Mouse (Mus musculus) forebrain, embryonic 15.5 days (tissue): Measurements from ENCODE around the gene Vwa3b. TPM values are rescaled to one million over a fixed set of nuclear protein-coding genes. Genes with fewer than 3 reads are reported as not detected.

Source experiments
- ATAC-seq: fragments of 200-750 bp; cut with Nextera tagmentation; replicated peaks from 2 replicates; pipeline ENCODE4 v1.8.0; 2017; ENCODE audit warnings: mild to moderate bottlenecking, moderate TSS enrichment, moderate library complexity
- H3K27ac ChIP-seq: fragments of 300-500 bp; sonication (generic); replicated peaks from 2 replicates; pipeline ENCODE4 v1.5.1; 2015; ENCODE audit warnings: mild to moderate bottlenecking, inconsistent platforms
- H3K27me3 ChIP-seq: fragments of 300-500 bp; sonication (generic); 2 replicates; pipeline ENCODE4 v1.6.1; 2015; ENCODE audit warnings: inconsistent platforms
- H3K36me3 ChIP-seq: fragments of 300-500 bp; sonication (generic); 2 replicates; pipeline ENCODE4 v1.6.1; 2015; ENCODE audit warnings: mild to moderate bottlenecking, inconsistent platforms
- H3K4me1 ChIP-seq: fragments of 300-500 bp; sonication (generic); 2 replicates; pipeline ENCODE4 v1.6.1; 2015; ENCODE audit warnings: inconsistent platforms
- H3K4me2 ChIP-seq: fragments of 300-500 bp; sonication (generic); replicated peaks from 2 replicates; pipeline ENCODE4 v1.6.1; 2015; ENCODE audit warnings: mild to moderate bottlenecking, inconsistent platforms
- H3K4me3 ChIP-seq: fragments of 300-500 bp; sonication (generic); 2 replicates; pipeline ENCODE4 v1.5.1; 2015; ENCODE audit warnings: mild to moderate bottlenecking, inconsistent platforms
- H3K9ac ChIP-seq: fragments of 300-500 bp; sonication (generic); replicated peaks from 2 replicates; pipeline ENCODE4 v1.6.1; 2015; ENCODE audit warnings: mild to moderate bottlenecking, inconsistent platforms
- H3K9me3 ChIP-seq: fragments of 300-500 bp; sonication (generic); 2 replicates; pipeline ENCODE4 v1.6.1; 2016; ENCODE audit warnings: inconsistent platforms
- WGBS: fragments of 180-500 bp; shearing (Covaris S2); methylation state at CpG from one replicate; pipeline ENCODE4 v1.1.7; 2015; ENCODE audit warnings: mixed read lengths; 5-methylcytosine and 5-hydroxymethylcytosine counted together
- polyA plus RNA-seq: library from polyadenylated mRNA; unstranded; fragments of >200 nt; fragmentation: Nextera tagmentation; extraction: Ambion mirVana; gene quantifications from 2 replicates; pipeline ENCODE4 v1.2.1, GENCODE M21; 2015

Vwa3b gene
- 1.0 and 1.4 TPM in 2 replicates for polyA plus RNA-seq

DNA sequence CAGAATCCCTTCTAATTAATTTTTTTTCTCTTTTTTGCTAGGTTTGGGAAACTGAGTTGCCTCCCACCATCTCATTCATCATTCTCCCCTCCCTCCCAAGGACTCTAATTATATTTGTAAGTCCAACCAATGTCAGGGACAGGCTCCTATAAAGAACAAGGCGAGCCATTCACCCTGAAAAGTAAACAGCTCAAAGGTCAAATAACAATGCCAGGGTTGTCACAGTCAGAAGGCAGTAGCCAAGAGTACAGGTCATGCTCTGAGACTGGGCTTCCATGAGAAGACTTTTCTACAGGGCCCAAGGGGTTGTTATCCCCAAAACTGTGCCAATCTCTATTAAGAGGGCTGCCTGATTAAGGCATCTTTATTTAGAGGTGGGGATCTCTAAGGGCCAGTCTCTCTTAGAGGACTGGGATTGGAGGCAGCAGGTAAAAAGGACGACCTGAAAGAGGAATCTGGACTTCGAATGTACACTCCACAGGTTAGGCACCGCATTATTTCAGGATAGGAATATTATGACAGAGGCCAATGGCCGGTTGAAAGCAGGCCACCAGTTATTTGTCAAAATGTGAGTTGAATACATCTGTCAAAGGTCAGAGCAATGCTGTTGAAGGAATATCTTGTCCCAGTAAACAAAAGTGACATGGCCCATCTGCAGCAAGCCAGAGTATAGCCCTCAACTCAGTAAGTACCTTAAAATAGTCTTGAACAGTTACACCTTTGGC lies at the start of gene Vwa3b:
Vwa3b (plus strand) TSS at position 635 of the 725 bp plus-strand sequence.
- H3K4me2 ChIP-seq = no peak within 1 kb of the TSS
- H3K27ac ChIP-seq = no peak within 1 kb of the TSS
- H3K9ac ChIP-seq = no peak within 1 kb of the TSS
- no peaks in the 10 kb centered on the region for H3K27me3 ChIP-seq
- no peak within 1 kb of the TSS for H3K4me3 ChIP-seq
- no peaks in the 10 kb centered on the region for H3K36me3 ChIP-seq
- ATAC-seq = no peak
- 78% methylated on average over 5 of the region's 5 CpGs for WGBS
- H3K4me1 ChIP-seq = peaks cover 8% of the 10 kb centered on the region; the same call in 1 of the 2 replicates
- H3K9me3 ChIP-seq = no peaks in the 10 kb centered on the region

DNA sequence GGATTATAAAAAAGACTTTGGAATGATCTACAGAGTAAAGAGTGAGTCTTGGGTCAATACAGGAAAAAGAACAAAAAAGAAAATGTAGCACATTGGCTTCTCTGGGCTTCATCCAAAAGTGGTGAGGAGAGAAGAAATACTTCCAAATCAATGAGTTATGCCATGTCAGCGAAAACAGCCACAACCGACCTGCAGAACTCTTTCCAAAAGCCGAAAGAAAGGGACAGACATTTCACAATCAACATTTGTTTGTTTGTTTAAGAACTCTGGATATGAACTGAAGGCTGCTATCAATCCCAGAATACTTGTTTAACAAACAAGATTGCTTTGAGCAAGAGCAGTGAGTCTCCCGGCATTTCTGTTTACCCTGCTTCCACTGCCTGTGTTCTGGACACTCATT lies 49.6 kb upstream of the Vwa3b start:
- Histone ChIP-seq H3K9ac (no peak overlapping the region), H3K27me3 (no peaks in the 10 kb centered on the region), H3K4me2 (no peak overlapping the region), H3K27ac (no peak overlapping the region), H3K4me3 (no peak overlapping the region), H3K36me3 (no peaks in the 10 kb centered on the region), H3K9me3 (no peaks in the 10 kb centered on the region), H3K4me1 (no peaks in the 10 kb centered on the region)
- WGBS = 90% methylated on average over 4 of the region's 4 CpGs
- no peak for ATAC-seq

DNA sequence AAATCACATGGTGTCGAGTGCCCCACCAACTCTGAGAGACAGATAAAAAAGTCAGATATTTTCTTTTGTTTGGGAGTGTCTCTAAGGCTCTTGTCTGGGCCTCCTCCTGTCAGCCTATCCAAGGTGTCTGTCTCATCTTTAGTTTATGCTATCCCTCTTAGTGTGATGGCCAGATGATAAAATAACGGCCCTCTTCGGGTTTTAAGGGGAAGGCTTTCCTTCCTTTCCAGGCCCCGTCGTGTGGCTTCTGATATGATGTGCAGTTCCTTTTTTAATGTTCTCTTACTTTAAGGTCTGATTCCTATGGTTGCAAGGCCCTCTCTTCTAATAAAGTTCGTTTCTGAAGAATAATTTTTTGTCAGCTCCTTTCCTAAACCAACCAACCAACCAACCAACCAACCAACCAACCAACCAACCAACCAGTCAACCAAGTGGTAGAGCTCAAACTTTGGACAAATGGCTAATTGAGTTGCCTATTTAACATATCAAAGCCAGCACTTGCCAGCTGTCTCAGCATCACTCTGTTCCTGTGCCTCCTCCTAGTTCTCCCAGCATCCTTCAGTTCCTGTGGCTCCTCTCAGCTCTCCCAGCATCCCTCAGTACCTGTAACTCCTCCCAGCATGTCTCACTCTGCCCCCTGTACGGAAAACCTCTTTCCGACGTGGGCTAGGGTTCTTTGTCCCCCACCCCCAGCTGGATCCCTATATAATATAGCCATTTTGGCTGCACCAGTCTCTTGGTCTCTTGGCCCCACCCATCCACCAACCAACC lies 44.0 kb upstream of the Vwa3b start:
- 95% methylated on average over 9 of the region's 9 CpGs for WGBS
- Histone ChIP-seq H3K9ac (no peak overlapping the region), H3K9me3 (no peaks in the 10 kb centered on the region), H3K27ac (no peak overlapping the region), H3K36me3 (no peaks in the 10 kb centered on the region), H3K4me2 (no peak overlapping the region), H3K4me1 (peaks cover 4% of the 10 kb centered on the region; the same call in 1 of the 2 replicates), H3K4me3 (no peak overlapping the region), H3K27me3 (no peaks in the 10 kb centered on the region)
- no peak for ATAC-seq

DNA sequence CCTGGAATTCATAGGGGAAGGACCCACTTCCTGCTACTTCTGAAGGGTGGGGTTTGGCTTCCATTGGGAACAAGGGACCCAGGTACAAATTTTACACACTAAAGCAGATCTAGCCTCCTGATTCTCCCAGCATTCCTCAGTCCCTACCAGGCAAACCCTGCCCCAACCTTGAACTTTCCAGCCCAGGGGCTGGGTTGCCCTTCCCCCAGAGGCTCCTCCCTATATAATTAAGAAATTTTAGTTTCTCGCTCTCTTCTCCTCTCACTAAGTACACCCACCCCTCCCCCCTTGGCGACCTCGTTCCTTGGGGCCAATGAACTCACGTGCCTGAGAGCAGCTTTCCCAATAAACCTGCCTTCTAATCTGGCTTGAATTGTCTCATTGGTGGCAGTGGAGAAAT lies 42.6 kb upstream of the Vwa3b start:
- H3K9ac ChIP-seq = no peak overlapping the region
- ATAC-seq = no peak
- H3K36me3 ChIP-seq = no peaks in the 10 kb centered on the region
- H3K4me3 ChIP-seq = no peak overlapping the region
- no peak overlapping the region for H3K4me2 ChIP-seq
- no peak overlapping the region for H3K27ac ChIP-seq
- no peaks in the 10 kb centered on the region for H3K27me3 ChIP-seq
- WGBS = 22% methylated on average over 4 of the region's 4 CpGs
- H3K9me3 ChIP-seq = no peaks in the 10 kb centered on the region
- peaks cover 4% of the 10 kb centered on the region; the same call in 1 of the 2 replicates for H3K4me1 ChIP-seq

DNA sequence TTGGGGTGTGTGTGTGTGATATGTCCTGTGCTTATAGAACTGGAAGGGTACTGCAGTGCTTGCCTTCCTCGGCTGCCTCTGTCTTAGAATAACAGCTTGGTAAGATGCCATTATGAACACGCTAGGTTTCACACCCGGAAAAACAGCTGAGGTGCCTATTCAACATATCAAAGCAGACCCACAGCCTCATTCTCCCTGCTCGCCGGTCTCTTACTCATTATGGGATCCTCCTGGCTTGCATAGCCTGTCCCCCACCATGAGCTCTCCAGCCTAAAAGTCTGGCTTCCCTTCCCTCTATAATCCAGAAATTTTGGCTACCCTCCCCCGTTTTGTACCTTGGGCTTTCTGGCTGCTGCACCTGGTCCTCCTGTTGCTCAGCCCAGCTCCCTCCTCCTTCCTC lies 42.0 kb upstream of the Vwa3b start:
- no peaks in the 10 kb centered on the region for H3K27me3 ChIP-seq
- no peak overlapping the region for H3K9ac ChIP-seq
- no peak overlapping the region for H3K4me3 ChIP-seq
- H3K9me3 ChIP-seq = no peaks in the 10 kb centered on the region
- 9% methylated on average over 6 of the region's 6 CpGs for WGBS
- H3K27ac ChIP-seq = no peak overlapping the region
- no peak for ATAC-seq
- H3K4me1 ChIP-seq = peaks cover 4% of the 10 kb centered on the region; the same call in 1 of the 2 replicates
- H3K4me2 ChIP-seq = no peak overlapping the region
- H3K36me3 ChIP-seq = no peaks in the 10 kb centered on the region

DNA sequence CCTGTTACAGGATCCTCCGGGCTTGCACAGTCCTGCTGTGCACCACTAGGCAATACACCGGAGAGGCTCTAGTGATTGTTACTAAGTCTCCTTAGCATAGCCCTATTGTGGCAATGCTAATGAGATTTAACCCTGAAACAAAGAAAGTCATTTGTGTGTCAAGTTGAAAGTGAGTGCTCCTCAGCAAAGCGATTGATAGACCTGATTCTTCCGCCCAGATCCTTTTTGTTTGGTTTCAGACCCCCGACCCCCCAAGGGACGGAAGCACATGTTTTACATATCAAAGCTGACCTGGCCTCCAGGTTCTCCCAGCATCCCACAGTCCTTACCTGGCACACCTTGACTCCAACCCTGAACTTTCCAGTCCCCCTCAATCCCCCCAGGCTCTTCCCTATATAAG lies 40.5 kb upstream of the Vwa3b start:
- Histone ChIP-seq H3K9me3 (no peaks in the 10 kb centered on the region), H3K9ac (no peak overlapping the region), H3K27me3 (no peaks in the 10 kb centered on the region), H3K4me2 (no peak overlapping the region), H3K4me1 (peaks cover 4% of the 10 kb centered on the region; the same call in 1 of the 2 replicates), H3K4me3 (no peak overlapping the region), H3K27ac (no peak overlapping the region), H3K36me3 (no peaks in the 10 kb centered on the region)
- WGBS = 13% methylated on average over 6 of the region's 6 CpGs
- ATAC-seq = no peak

DNA sequence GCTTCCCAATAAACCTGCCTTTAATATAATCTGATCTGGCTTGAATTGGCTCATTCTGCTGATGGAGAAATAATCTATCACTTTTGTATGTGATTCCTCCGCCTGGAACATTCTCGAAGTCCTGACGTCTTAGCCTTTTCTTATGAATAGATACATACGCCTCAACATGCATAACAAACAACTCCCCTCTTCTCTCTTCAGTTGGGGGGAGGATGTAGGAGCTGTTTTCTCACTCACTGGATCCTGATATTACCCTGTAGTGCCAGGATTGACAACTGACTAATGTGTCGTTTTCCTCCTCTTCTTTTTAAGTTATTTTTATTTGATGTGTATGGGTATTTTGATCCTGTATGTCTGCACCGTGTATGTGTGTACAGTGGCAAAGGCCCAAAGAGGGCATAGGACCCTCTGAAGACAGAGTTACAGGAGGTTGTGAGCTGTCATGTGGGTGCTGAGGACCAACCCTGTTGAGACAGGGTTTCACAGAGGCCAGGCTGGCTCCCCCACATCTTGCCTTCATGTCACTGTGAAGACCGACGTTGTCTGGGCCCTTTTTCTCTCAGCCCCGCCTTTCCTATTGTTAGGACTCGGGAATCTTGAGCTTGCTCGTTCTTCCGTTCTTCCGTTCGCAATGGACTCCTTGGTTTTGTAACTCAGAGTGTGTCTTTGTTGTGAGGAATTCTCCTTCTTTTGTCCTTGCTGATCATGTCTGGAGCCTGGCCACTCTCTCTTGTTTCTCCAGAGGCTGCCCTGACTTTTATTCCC lies 39.8 kb upstream of the Vwa3b start:
- ATAC-seq = no peak
- WGBS = 33% methylated on average over 14 of the region's 14 CpGs

DNA sequence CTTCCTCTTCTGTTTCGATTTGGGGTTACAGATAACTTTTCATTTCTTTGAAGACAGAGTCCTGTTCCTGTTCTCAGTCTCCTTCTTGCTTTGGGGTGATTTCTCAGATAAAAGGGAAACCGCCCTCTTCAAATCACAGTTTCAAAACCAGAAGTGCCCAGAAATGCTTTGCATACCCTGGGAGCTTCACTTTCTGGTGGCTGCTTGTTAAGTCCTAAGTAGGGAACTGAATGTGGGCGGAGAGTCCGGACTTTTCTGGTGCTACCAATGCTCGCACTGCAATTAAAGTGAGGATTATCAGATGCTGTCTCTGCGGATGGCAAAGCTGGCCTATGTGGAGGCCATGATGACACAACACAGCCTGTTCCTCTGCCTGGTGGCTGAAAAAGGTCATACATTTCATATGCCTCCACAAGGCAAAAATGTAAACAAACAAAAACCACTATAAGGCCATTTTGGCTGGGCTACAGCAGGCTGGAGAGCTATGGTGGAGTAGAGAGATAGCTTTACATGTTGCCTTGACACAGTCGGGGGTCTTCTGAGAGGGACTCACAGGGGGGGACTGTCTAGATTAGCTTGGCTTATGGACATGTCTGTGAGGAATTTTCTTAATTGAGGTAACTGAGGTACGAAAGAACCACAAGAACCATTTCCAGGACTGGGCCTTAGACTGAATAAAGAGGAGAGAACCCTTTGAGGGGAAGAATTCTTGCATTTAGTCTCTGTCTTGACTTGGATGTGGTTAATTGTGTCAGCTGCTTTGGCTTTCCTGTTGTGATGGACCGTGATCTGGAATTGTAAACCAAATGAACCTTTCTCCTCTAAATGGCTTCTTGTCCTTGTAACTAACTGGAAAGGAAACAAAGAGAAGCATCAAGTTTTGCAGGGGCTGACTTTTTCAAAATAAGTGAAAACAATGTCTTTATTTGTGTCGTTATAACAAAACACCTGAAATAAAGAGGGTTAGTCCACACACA lies 38.9 kb upstream of the Vwa3b start:
- ATAC-seq = no peak
- H3K27me3 ChIP-seq = no peaks in the 10 kb centered on the region
- no peak overlapping the region for H3K4me3 ChIP-seq
- no peak overlapping the region for H3K4me2 ChIP-seq
- H3K4me1 ChIP-seq = peaks cover 4% of the 10 kb centered on the region; the same call in 1 of the 2 replicates
- H3K9me3 ChIP-seq = no peaks in the 10 kb centered on the region
- no peak overlapping the region for H3K9ac ChIP-seq
- WGBS = 71% methylated on average over 10 of the region's 10 CpGs
- H3K27ac ChIP-seq = no peak overlapping the region
- H3K36me3 ChIP-seq = no peaks in the 10 kb centered on the region

More for the DNA sequence above, 39.8 kb upstream of the Vwa3b start:
- Histone ChIP-seq H3K9ac (no peak overlapping the region), H3K27me3 (no peaks in the 10 kb centered on the region), H3K4me3 (no peak overlapping the region), H3K4me1 (peaks cover 4% of the 10 kb centered on the region; the same call in 1 of the 2 replicates), H3K4me2 (no peak overlapping the region), H3K36me3 (no peaks in the 10 kb centered on the region), H3K9me3 (no peaks in the 10 kb centered on the region), H3K27ac (no peak overlapping the region)

DNA sequence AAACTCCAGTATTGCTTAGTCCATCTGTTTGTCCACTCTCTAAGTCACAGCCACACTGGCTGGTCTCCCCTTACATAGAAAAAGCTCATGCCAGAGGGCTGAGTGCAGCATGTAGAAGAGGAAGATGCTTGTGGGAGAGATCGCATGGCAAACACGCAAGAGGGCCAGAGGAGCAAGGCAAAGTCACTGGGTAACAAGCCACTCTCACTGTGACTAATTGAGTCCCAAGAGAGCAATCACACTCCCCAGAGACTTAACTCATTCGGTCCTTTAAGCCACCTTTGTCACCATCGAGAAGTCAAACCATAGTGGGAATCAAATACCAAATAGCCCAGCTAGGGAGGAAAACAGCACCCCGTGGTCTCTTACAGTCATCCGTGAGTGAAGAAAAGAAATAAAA lies 38.2 kb upstream of the Vwa3b start:
- H3K4me3 ChIP-seq = no peak overlapping the region
- ATAC-seq = no peak
- no peaks in the 10 kb centered on the region for H3K27me3 ChIP-seq
- WGBS = 85% methylated on average over 6 of the region's 6 CpGs
- H3K9me3 ChIP-seq = no peaks in the 10 kb centered on the region
- no peak overlapping the region for H3K4me2 ChIP-seq
- H3K4me1 ChIP-seq = peaks cover 4% of the 10 kb centered on the region; the same call in 1 of the 2 replicates
- H3K9ac ChIP-seq = no peak overlapping the region
- H3K36me3 ChIP-seq = no peaks in the 10 kb centered on the region
- no peak overlapping the region for H3K27ac ChIP-seq

DNA sequence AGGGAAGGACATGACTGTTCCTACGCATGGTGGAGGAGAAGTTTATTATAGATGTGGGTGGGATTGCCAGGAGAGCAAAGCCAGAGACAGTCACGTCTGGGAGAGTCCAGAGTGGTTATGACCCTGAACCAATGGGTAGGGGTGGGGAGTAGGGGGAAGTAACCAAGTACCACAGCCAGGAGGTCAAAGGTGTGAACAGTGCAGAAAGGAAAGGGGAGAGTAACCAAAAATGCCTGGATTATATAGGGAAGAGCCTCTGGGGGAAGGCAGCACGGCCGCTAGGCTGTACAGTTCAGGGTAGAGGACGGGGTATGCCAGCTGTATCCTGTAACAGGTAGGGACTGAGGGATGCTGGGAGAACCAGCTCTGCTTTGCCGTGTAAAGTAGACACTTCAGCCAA lies 37.8 kb upstream of the Vwa3b start:
- no peak for ATAC-seq
- Histone ChIP-seq H3K9me3 (no peaks in the 10 kb centered on the region), H3K27me3 (no peaks in the 10 kb centered on the region), H3K4me3 (no peak overlapping the region), H3K27ac (no peak overlapping the region), H3K4me2 (no peak overlapping the region), H3K9ac (no peak overlapping the region), H3K36me3 (no peaks in the 10 kb centered on the region), H3K4me1 (peaks cover 4% of the 10 kb centered on the region; the same call in 1 of the 2 replicates)
- 83% methylated on average over 6 of the region's 6 CpGs for WGBS

DNA sequence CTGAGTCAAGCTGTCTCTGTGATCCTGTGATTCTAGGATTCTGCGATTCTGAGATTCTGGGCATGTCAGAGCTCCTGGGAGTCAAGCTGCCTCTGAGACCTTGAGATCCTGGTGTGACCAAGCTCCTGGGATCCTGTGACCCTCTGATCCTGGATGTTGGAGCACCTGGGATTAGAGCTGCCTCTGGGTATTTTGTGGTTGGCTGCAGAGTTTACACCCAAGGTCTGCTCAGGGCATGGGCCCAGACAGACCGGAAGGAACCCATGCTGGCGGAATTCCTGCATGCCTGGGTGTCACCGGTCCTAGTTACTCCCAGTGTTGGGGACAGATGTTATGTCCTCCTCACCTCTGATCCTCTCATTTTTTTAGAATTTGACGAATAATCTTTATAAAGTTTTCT lies 32.1 kb upstream of the Vwa3b start:
- Histone ChIP-seq H3K36me3 (no peaks in the 10 kb centered on the region), H3K9me3 (no peaks in the 10 kb centered on the region), H3K4me2 (no peak overlapping the region), H3K4me3 (no peak overlapping the region), H3K9ac (no peak overlapping the region), H3K27me3 (no peaks in the 10 kb centered on the region), H3K27ac (no peak overlapping the region), H3K4me1 (0 out of 2 replicates have a peak, but pooled peaks cover 5% of the 10 kb centered on the region)
- no peak for ATAC-seq
- 95% methylated on average over 5 of the region's 5 CpGs for WGBS
